Mouse (Mus musculus): ENCODE data around the gene Nln.

Nln gene

GRCm38 (mm10) chr13:104044332-104044731 lies 65.1 kb downstream of the Nln start:
- no peak for DNase-seq (ENCODE audit: low read depth, low spot score)

DNA sequence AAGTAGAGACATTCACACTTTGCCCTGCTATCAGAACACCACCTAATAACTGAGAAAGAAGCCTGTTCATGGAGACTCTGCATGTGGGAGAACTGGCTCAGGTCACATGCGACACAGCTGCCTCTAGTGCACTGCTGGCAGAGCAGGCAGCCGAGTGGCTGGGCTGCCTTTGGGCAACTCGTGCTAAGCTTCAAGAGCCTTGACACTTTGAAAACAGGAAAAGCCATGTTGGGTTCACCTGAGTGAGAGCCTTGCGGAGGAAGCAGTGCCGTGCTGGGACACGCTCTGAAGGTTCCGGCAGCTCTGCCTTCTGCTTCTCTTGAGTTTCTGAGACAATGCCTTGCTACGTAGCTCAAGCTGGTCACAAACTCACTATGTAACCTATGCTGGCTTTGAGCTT lies 66.7 kb downstream of the Nln start:
- no peak for DNase-seq (ENCODE audit: low read depth, low spot score)

- no peak for DNase-seq (ENCODE audit: low read depth, low spot score)
These were observed 67.9 kb downstream of the Nln start for GRCm38 (mm10) chr13:104041481-104041880.

GRCm38 (mm10) chr13:104040950-104041349 lies 68.5 kb downstream of the Nln start:
- DNase-seq (ENCODE audit: low read depth, low spot score): no peak

- DNase-seq (ENCODE audit: low read depth, low spot score): no peak
These were observed 69.6 kb downstream of the Nln start for GRCm38 (mm10) chr13:104039861-104040260.

- no peak for DNase-seq (ENCODE audit: low read depth, low spot score)
These were observed 70.5 kb downstream of the Nln start for GRCm38 (mm10) chr13:104038891-104039290.

- no peak for DNase-seq (ENCODE audit: low read depth, low spot score)
These were observed 71.1 kb downstream of the Nln start for GRCm38 (mm10) chr13:104038358-104038757.

DNA sequence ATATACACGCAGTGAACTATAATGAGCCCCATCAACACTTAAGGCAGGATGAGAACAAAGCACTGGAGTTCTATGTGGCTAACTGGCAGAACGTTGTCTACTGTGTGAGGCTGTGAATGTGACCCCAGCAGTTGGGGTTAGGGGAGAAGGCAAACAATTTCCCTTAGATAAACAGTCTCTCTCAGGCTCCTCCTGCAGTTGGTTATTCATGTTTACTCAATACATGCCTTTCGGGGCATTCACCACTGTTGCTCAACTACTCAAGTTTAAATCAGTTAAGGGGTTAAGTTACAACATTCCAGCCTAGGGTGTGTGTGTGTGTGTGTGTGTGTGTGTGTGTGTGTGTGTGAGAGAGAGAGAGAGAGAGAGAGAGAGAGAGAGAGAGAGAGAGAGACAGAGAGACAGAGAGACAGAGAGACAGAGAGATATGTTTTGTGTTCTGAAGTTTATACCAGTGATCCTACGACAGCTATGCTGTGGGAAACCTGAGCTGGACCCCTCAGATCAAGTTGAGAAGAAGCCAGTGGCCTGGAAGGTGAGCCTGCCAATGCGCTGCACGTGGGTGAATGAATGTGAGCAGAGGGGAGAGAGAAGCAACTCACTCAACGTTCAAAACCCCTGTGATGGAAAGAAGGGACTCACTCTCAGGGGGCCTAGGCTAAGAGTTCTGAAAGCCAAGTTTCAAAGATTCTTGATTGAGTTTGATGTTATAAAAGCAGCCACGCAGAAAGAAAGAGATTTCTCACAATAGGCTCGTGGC lies 71.7 kb downstream of the Nln start:
- DNase-seq (ENCODE audit: low read depth, low spot score): no peak

GRCm38 (mm10) chr13:104036494-104037290 lies 72.7 kb downstream of the Nln start:
- DNase-seq (ENCODE audit: low read depth, low spot score): no peak

DNA sequence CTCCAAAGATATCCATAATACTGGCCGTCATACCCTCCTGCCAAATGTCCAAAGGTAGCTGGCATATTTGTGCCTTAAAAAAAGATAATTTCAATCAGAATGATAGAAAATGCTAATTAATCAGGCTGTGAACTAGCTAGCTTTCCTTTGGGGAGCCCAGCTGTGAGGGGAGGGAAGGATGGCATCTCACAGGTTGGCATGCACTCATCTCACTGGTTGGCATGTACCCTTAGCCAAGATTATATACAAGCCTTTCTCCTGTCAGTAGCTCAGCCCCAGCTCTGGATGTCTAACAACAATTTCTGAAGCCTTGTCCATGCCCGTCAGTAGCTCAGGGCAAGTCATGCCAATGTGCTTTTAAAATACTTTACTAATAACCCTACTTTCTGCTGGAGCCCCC lies 73.8 kb downstream of the Nln start:
- DNase-seq (ENCODE audit: low read depth, low spot score): no peak

- DNase-seq (ENCODE audit: low read depth, low spot score): no peak
These were observed 74.6 kb downstream of the Nln start for GRCm38 (mm10) chr13:104034854-104035253.

GRCm38 (mm10) chr13:104032620-104033133 lies 76.7 kb downstream of the Nln start:
- no peak for DNase-seq (ENCODE audit: low read depth, low spot score)

DNA sequence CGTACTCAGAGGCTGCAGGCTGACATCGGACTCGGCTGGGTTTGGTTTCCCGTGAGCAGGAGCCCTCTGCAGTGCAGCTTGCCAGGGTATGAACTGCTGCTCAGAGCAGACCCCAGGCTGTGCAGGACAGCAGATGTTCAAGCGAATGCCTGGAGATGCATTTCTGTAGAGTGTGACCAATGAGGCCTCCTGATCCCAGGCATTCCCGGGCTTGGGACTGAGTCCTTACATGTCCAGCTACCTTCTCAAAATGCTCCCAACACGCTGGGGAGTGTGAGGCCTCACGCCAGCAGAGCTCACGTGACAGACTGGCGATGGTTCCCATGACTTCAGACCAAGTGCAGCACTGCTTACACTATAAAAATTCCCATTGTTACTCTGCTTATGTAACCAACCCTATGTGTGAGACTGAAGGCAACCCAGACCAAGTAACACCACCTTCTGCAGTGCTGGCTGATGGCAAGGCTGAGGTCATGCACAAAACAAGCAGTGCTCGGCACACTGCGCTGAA lies 77.5 kb downstream of the Nln start:
- no peak for DNase-seq (ENCODE audit: low read depth, low spot score)

GRCm38 (mm10) chr13:104030956-104031355 lies 78.5 kb downstream of the Nln start:
- DNase-seq (ENCODE audit: low read depth, low spot score): no peak

- DNase-seq (ENCODE audit: low read depth, low spot score): no peak
These were observed 79.9 kb downstream of the Nln start for GRCm38 (mm10) chr13:104029511-104029910.

DNA sequence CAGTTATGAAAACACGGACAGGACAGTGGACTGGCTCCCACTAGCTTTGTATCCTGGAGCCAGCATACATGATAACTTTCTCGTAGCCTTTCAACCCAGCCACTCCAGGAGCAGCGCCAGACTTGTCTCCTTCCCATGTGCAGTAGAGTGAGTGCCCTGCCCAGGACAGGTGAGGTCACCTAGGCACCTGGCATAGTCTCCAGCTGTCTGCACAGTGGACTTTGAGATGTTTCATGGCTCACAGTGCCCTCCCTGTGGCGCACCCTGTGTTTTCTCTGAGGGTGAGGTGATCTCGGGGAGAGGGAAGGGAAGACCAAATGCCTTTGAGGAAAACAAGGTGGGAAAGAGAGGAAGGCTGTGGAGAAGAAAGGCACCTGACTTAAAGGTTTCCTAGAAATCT lies 80.3 kb downstream of the Nln start:
- no peak for DNase-seq (ENCODE audit: low read depth, low spot score)

GRCm38 (mm10) chr13:104026525-104026924 lies 82.9 kb downstream of the Nln start:
- DNase-seq (ENCODE audit: low read depth, low spot score): no peak

- DNase-seq (ENCODE audit: low read depth, low spot score): no peak
These were observed 83.8 kb downstream of the Nln start for GRCm38 (mm10) chr13:104025710-104025995.

DNA sequence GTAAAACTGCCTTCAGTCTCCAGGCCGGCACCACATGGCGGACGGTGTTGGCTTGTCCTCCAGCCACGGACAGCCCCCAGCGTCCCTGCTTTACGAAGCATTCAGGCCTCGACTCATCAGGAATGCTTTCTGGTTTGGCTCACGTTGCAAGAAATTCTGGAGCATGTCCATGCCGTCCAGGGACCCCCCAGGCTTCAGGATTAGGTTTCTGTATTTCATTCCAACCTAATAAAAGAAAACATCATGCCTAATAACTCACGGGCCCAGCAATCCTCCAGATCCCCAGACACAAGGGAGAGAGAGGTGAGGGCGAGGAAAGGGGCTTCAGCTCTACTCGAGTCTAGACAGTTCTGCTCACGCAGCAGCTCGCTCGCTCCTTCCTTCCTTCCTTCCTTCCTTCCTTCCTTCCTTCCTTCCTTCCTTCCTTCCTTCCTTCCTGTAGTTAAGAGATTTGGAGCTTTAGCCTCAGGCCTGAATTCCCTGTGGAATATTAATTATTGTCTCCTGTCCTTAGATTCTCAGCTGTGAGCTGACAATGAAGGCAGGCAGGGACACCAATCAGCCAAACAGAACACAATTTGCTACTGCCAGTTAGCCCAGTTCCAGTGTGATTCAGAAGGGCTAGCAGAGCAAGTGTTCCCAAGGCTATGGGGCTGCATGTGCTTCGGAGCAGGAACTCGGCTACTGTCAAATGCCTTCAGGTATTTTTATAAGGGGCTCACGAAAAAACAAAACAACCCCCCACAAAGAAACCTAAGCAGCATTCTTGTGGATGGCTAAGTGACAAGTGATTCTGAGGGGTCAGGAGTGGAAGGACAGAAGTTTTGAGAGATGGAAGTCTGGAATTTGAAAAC lies 84.3 kb downstream of the Nln start:
- DNase-seq (ENCODE audit: low read depth, low spot score): no peak

DNA sequence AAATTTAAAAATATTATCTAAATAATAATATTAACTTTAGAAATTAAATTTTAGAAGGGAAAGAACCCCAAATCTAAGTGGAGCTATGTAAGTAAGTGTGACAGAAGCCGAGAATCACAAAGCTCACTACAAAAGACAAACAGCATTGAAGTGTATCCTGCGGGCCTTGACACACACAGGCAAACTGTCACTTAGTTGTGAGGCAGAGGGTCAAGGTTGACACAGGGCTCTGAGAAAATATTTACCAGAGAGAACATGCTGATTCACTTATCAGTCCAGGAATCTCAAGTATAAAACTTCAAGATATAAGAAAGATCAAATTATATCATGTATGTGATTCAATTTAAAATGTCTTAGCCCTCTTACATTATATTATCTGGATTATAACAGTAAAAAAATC lies 85.1 kb downstream of the Nln start:
- no peak for DNase-seq (ENCODE audit: low read depth, low spot score)

GRCm38 (mm10) chr13:104023356-104023911 lies 86.0 kb downstream of the Nln start:
- no peak for DNase-seq (ENCODE audit: low read depth, low spot score)

Data from brain, embryonic 18.5 days (tissue).